Mouse (Mus musculus) layer of hippocampus, adult 11-12 months (tissue): ENCODE measurements around the gene Gm9964.

Source experiments
- DNase-seq: peaks from one replicate; pipeline ENCODE4 v3.0.0; 2022; ENCODE audit warnings: low spot score

The Gm9964 gene

GRCm38 (mm10) chr11:79253542-79254390, 42.9 kb downstream of the Gm9964 start:
- DNase-seq = peak; percentile 47

GRCm38 (mm10) chr11:79252881-79253541, 43.7 kb downstream of the Gm9964 start:
- DNase-seq = no peak
